Mouse (Mus musculus) heart, adult 2 months (tissue): ENCODE measurements around the gene Cst9.

Experiments used
- CTCF ChIP-seq: fragments of 200-600 bp; IDR thresholded peaks from 2 replicates; pipeline ENCODE4 v1.8.1; 2022; ENCODE audit warnings: antibody characterized with exemption, mild to moderate bottlenecking, moderate library complexity
- EP300 ChIP-seq: fragments of 200-500 bp; IDR thresholded peaks from 2 replicates; pipeline ENCODE4 v1.6.1; 2011; ENCODE audit warnings: low read depth, low read length, control low read depth; ENCODE audit not compliant: insufficient read depth
- POLR2A ChIP-seq: fragments of 200-500 bp; IDR thresholded peaks from 2 replicates; pipeline ENCODE4 v1.6.1; 2011; ENCODE audit warnings: mild to moderate bottlenecking, low read depth, low read length, control low read depth; ENCODE audit not compliant: insufficient read depth

GRCm38 (mm10) chr2:148806696-148807095, 28.3 kb upstream of the Cst9 start:
- TF ChIP-seq POLR2A (no peak), CTCF (no peak), EP300 (no peak)
